Mouse (Mus musculus) adrenal gland, adult 2 months (tissue): ENCODE data around the gene Phf21b. TPM values are rescaled to one million over a fixed set of nuclear protein-coding genes. Genes with fewer than 3 reads are reported as not detected.
"Not testable (repeated sequence)": the region's sequence is repeated elsewhere in the genome, so short reads cannot be mapped to it uniquely, and the experiment has no call there.

Experiments
- DNase-seq: peaks from one replicate; pipeline ENCODE4 v3.0.0; 2021
- polyA plus RNA-seq: library from polyadenylated mRNA; depleted of rRNA; stranded (reverse); fragments of >200 nt; gene quantifications from 2 replicates; pipeline ENCODE4 v1.2.3, GENCODE M21; 2012
- total RNA-seq, 2 experiments: library from RNA; stranded (reverse); gene quantifications; 2 replicates each; pipeline ENCODE4 v1.2.3; 2021

The Phf21b gene
- total and polyA plus RNA-seq, 3 experiments = 1.7 to 5.5 (median 1.8) TPM

- no peak for DNase-seq
Measured at GRCm38 (mm10) chr15:84775421-84776174, 80.3 kb downstream of the Phf21b start.

DNA sequence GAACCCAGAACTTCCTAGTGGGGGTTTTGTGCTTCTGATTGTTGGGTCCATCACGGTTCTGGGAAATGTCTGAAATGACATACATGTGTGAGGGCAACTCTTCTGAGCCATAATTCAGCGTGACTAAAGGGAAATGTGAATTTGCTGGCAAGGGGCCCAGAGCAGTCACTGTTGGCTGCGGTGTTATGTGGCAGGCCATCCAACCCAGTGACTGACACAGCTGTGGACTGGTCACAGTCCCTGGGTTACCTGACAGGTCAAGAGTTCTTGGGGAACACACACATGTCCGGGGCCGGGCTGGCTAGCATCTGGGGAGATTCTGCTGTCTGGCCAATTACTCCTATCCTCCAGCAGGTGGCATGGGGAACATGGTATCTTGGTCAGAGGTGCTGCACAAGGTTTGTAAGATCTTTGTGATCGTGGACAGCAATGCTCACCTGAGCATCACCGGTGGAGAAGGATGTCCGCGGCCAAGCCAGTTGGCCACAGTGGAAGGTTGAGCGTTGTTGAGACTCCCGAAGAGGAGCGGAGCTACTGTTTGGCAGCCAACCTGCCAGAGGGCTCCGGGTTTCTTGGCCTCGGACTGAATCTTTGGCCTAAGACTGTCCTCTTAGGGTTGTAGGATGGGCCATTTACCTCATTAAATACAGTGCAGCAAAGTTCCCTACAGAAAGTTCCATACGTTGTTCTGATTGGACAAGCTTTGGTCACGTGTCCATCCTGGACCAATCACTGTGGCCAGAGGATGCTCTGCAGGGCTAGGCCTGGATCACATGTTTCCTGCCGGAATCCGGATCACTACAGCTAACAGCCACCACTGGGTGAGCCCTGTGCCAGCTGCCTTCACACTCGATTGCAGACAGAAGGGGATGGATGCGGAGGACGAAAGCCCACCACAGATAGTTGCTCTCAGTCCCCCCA, 83.4 kb downstream of the Phf21b start:
- peak; percentile 74 for DNase-seq

DNA sequence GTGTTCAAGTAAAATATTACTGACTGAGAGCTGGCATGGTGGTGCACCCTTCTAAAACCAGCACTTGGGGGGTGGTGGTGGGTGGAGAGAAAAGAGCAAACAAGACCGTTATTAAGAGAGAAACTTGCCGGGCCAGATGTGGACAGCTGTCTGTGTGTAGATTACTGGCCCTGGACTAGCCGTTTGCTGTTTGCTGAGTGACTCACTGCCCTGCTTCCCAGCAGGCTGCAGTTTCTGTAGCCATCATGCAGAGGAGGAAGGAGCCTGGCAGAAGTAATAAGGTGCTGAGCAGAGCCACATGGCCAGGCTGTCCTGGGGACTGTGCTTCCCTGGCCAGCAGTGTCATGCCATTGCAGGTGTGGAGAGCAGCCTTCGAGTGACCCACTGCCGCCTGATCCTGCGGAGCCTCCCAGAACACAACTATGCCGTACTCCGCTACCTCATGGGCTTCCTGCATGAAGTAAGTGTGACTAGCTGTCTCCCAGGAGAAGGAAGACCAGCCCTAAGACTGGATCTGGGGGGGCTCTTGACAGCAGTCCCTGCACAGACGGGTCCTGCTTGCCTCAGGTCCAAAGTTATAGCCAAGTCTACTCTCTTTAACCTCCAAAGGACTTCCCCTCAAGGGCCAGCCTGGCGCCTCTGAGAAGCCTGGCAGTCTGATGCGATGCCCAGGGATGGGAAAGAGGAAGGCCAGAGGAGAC, 86.1 kb downstream of the Phf21b start:
- DNase-seq = no peak

- not testable (repeated sequence) for DNase-seq
Measured at GRCm38 (mm10) chr15:84768531-84768930, 87.3 kb downstream of the Phf21b start.

- peak; percentile 41 for DNase-seq
Measured at GRCm38 (mm10) chr15:84766621-84767020, 89.2 kb downstream of the Phf21b start.

- no peak for DNase-seq
Measured at GRCm38 (mm10) chr15:84763423-84763812, 92.4 kb downstream of the Phf21b start.

- DNase-seq = no peak
Measured at GRCm38 (mm10) chr15:84762712-84763422, 93.0 kb downstream of the Phf21b start.

- no peak for DNase-seq
Measured at GRCm38 (mm10) chr15:84758493-84758892, 97.4 kb downstream of the Phf21b start.

DNA sequence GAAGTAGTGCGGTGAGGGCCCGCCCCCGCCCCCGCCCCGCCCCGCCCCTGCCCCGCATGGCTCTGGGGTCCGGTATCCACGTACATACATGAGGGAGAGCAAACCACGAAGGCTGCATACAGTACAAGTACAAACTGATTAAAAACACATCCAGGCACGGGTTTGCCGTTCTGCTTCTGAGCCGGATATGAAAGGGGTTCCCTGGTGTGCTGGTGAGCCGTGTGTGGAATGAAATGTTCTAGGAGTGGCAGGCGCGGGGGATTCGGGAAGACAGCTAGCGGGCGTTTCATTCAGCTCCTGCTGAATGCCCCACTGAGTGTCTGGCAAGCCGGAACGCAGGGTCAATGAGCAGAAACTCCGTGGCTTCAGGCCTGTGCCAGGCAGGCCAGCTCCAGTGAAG, 99.4 kb downstream of the Phf21b start:
- DNase-seq = no peak

DNA sequence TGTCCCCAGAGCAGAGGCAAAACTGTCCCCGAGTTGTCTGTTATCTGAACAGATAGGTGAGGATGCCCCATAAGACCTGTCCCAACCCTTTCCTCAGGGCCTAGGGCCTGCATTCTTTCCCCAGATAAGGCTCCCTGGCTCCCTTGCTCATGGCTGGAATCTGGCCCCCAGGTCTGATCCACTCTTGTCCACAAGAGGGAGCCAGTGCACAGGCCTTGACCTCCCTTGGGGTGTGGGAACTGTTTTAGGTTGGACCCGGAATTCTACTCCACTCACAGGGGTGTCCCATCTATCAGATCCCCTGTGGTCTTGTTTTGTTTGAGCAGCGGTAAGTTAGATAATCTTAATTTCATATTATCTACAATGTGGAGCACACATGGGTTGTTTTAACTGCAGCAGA, 100.9 kb downstream of the Phf21b start:
- peak; percentile 79 for DNase-seq

- no peak for DNase-seq
Measured at GRCm38 (mm10) chr15:84745831-84746230, 110.0 kb downstream of the Phf21b start.

DNA sequence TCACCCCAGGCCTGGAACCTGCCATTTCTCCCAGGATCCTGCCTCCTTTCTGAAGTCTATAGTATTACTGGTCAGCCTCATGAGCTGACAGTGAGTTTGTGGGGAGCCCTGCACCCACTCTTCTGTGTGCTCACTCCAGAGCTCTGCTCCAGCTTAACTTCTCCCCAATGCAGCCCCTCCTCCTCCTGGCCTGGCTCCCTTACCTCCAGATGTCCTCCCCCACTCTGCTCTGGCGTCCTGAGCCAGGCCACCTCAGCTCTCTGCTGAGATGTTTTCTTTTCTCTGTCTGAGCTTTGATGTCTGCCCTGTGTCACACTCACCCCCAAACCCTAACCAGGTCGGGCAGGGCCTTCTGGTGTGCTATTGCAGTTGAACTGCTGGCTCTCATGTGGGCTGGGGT, 111.5 kb downstream of the Phf21b start:
- DNase-seq = no peak

- DNase-seq = no peak
Measured at GRCm38 (mm10) chr15:84743347-84743746, 112.5 kb downstream of the Phf21b start.

DNA sequence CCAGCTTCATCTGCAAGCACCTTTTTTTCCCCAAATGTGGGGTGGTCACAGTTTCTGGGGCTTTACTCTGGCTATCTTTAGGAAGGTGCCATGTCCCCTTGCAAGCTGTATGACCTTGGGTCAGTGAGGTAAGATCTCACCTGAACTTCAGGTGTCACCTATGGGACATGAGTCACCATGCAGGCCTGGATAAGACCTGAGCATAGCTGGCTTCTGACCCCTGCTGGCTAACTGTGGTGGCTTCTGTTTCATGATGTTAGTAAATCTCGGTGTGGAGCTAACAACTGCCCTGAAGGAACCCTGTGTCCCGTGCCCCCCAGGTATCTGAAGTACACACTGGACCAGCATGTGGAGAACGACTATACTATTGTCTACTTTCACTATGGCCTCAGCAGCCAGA, 114.3 kb downstream of the Phf21b start:
- no peak for DNase-seq

DNA sequence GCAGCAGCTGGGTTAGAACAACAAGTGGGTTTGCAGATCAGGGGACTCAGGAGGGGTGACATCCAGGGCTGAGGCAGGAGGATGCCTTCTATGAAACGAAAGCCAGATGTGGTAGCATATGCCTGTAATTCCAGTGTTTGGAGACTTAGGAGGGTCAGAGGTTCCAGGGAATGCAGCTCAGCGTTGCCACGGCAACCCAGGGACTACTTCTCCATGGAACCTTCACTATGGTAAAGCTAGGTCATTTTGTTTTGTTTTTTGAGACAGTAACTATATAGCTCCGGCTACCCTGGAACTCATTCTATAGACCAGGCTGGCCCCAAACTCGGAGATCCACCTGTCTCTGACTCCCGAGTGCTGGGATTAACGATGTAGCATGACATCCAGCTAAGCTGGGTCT, 117.6 kb downstream of the Phf21b start:
- DNase-seq = no peak

DNA sequence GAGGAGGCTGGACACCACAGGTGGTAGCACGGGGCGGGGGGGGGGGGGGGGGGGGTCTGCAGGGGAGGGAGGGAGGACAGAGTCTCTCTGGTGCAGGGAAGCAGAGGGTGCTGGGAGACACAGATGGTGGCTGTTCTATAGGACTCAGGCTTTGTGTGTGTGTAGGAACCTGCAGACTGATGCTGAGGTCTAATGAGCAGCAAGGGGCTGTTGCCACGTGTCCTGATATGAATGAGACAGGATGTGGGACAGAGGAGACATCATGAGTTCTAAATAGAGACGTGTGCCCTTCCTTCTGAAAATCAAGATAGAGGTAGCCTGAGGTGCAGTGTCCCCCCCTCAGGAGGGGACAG, 118.9 kb downstream of the Phf21b start:
- DNase-seq = no peak

- DNase-seq = no peak
Measured at GRCm38 (mm10) chr15:84736346-84736993, 119.4 kb downstream of the Phf21b start.
